Mouse (Mus musculus): ENCODE results near the gene Zfp414. TPM values are rescaled to one million over a fixed set of nuclear protein-coding genes. Genes with fewer than 3 reads are reported as not detected.

Gene Zfp414
- polyA plus RNA-seq, 1 experiment from 2014 or later: 40.7 TPM

DNA sequence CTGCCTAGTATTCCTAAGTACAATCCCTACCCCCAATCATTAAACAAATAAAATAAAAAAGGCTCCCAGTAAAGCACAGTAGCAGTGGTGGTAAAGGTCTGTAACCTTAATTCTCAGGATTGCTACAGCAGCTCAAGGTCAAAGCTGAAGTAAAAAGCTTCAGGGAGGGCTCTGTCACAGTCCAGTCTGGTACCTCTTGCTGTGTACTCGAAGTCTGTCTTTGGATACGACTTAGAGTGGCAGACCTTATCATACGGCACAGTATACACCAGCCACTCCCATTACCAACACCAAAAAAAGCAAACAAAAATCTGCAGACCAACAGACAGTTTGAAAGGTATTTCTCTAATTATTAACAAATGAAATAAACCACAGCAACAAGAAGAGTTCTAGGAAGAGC, 37.9 kb downstream of the Zfp414 start:
- 95% methylated on average over 3 of the region's 3 CpGs for WGBS
- Histone ChIP-seq H3K4me2 (no peak overlapping the region), H3K4me3 (replicated peaks) (no peak overlapping the region), H3K27me3 (no peaks in the 10 kb centered on the region), H3K36me3 (peaks cover 64% of the 10 kb centered on the region), H3K9ac (replicated peaks) (no peak overlapping the region), H3K27ac (no peak overlapping the region), H3K4me1 (replicated peaks) (no peaks in the 10 kb centered on the region), H3K9me3 (no peaks in the 10 kb centered on the region)
- no peak for ATAC-seq (ENCODE audit: insufficient number of reproducible peaks, insufficient read depth, low FRiP score, low TSS enrichment, low read depth)

DNA sequence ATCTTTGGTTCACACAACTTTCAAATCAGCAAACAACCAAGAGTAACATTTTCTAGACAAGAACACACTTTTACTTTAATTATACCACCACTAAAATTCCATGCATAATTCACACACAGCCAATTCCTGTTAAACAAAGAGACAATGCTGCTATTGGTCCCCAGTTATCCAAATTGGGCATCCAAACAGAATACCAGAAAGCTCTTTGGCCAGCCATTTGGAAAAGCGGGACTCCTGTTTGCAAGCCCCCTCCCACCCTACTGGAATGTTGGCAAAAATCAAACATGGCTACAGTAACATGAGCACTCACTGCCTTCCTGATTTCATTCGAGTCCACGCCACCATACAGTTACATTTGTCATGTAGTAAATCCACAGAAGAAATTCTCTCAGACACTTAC, 40.8 kb downstream of the Zfp414 start:
- no peak overlapping the region for H3K4me2 ChIP-seq
- no peaks in the 10 kb centered on the region for H3K9me3 ChIP-seq
- no peak overlapping the region for H3K4me3 ChIP-seq (replicated peaks)
- H3K4me1 ChIP-seq (replicated peaks): no peaks in the 10 kb centered on the region
- H3K36me3 ChIP-seq: peaks cover 54% of the 10 kb centered on the region
- ATAC-seq (ENCODE audit: insufficient number of reproducible peaks, insufficient read depth, low FRiP score, low TSS enrichment, low read depth): no peak
- WGBS: 89% methylated on average over 3 of the region's 3 CpGs
- no peak overlapping the region for H3K9ac ChIP-seq (replicated peaks)
- H3K27ac ChIP-seq: no peak overlapping the region
- no peaks in the 10 kb centered on the region for H3K27me3 ChIP-seq

DNA sequence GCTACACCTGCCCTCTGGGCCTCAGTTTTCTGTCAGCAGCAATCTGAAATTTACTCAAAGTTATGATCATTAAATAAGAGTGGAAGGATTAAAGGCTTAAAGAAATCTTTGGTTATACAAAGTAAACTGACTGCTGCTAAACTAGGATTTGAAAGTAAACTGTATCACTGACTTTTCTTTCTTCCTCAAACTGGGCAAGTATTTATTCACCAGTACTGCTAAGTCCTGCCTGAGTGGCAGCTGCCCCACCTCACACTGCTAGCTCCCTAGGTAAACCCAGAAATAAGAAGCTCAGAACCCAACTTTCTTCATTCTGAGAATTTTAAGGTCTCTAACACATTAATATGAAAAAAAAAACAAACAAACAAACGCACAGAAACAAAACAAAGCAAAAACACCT, 44.9 kb downstream of the Zfp414 start:
- Histone ChIP-seq H3K9me3 (no peaks in the 10 kb centered on the region), H3K9ac (replicated peaks) (no peak overlapping the region), H3K27ac (no peak overlapping the region), H3K27me3 (no peaks in the 10 kb centered on the region), H3K36me3 (peaks cover 47% of the 10 kb centered on the region), H3K4me2 (no peak overlapping the region), H3K4me3 (replicated peaks) (no peak overlapping the region), H3K4me1 (replicated peaks) (peaks cover 11% of the 10 kb centered on the region)
- no peak for ATAC-seq (ENCODE audit: insufficient number of reproducible peaks, insufficient read depth, low FRiP score, low TSS enrichment, low read depth)
- WGBS: 76% methylated on average over 1 of the region's 1 CpGs

DNA sequence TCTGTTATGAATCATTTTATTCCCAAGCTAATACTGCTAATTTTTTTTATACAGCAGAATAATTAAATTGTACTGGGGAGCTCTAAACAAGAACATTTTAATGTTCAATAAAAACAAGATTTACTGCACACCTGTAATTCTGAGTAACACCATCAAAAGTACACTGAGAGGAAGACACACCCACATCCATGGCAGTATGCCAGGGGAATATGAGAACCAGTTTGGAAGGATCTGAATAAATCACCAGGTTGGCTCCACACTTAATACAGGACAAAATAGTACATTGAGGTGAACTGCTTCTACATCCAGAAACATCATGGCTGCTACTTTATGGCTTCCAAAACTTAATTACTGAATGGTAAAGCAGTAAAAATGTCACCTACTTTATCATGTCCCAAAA, 46.6 kb downstream of the Zfp414 start:
- Histone ChIP-seq H3K27me3 (no peaks in the 10 kb centered on the region), H3K36me3 (peaks cover 42% of the 10 kb centered on the region), H3K4me3 (replicated peaks) (no peak overlapping the region), H3K4me2 (no peak overlapping the region), H3K9me3 (no peaks in the 10 kb centered on the region), H3K9ac (replicated peaks) (no peak overlapping the region), H3K27ac (no peak overlapping the region), H3K4me1 (replicated peaks) (peaks cover 16% of the 10 kb centered on the region)
- no peak for ATAC-seq (ENCODE audit: insufficient number of reproducible peaks, insufficient read depth, low FRiP score, low TSS enrichment, low read depth)

DNA sequence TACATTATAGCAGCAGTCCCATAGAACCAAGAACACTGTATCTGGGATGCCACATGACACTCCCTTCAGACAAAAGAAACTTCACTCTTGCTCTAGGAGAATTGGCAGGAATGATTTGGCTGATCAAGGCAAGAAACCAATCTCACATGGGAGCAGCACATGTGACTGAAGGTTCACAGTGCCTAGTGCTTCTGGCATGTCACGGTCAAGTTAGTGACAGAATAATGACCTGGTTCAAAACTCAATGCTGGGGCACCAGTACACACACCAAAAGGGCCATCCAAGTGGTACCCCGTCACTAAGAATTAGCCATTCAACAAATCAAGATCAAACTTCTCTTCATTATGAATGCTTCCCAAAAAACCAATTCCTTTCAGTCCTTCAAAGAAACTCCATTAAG, 47.2 kb downstream of the Zfp414 start:
- H3K4me2 ChIP-seq: no peak overlapping the region
- H3K36me3 ChIP-seq: peaks cover 42% of the 10 kb centered on the region

DNA sequence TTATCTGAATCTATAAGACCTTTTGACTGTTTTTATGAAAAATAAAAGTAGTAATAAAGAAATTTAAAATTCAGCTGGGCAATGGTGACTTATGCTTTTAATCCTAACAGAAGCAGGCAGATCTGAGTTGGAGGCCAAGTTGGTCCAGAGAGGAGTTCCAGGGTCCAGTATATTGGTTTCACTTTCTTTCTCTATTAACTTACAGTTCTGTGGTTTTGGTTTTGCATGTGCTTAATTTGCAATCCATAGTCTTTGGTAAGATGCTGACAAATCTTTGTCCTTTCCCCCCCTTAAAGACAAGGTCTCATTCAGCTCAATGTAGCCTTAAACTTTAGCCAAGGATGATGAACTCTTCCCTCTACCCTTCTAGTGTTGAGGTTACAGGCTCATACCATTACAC, 49.9 kb downstream of the Zfp414 start:
- Histone ChIP-seq H3K4me1 (replicated peaks) (peaks cover 47% of the 10 kb centered on the region), H3K4me3 (replicated peaks) (no peak overlapping the region), H3K36me3 (peaks cover 48% of the 10 kb centered on the region), H3K9ac (replicated peaks) (no peak overlapping the region), H3K27me3 (no peaks in the 10 kb centered on the region), H3K27ac (no peak overlapping the region), H3K9me3 (no peaks in the 10 kb centered on the region), H3K4me2 (no peak overlapping the region)
- no peak for ATAC-seq (ENCODE audit: insufficient number of reproducible peaks, insufficient read depth, low FRiP score, low TSS enrichment, low read depth)

More for the DNA sequence above, 47.2 kb downstream of the Zfp414 start:
- Histone ChIP-seq H3K4me3 (replicated peaks) (no peak overlapping the region), H3K27me3 (no peaks in the 10 kb centered on the region), H3K27ac (no peak overlapping the region), H3K9me3 (no peaks in the 10 kb centered on the region), H3K9ac (replicated peaks) (no peak overlapping the region), H3K4me1 (replicated peaks) (peaks cover 22% of the 10 kb centered on the region)
- no peak for ATAC-seq (ENCODE audit: insufficient number of reproducible peaks, insufficient read depth, low FRiP score, low TSS enrichment, low read depth)
- WGBS: 97% methylated on average over 2 of the region's 2 CpGs

Other genes with a start within 250 kb of the Zfp414 start
- gene Zfp101, start 234.4 kb upstream of the Zfp414 start, polyA plus RNA-seq (2016; fragmentation: Nextera tagmentation; extraction: Ambion mirVana): 23.6 and 27.0 TPM in 2 replicates
- gene Actl9, start 196.2 kb upstream of the Zfp414 start, polyA plus RNA-seq (2016; fragmentation: Nextera tagmentation; extraction: Ambion mirVana): not detected in 2 replicates
- 107 and 125 TPM in 2 replicates for gene Adamts10, start 104.9 kb upstream of the Zfp414 start, polyA plus RNA-seq (2016; fragmentation: Nextera tagmentation; extraction: Ambion mirVana)
- 1.9 and 2.3 TPM in 2 replicates for gene Myo1f, start 73.4 kb upstream of the Zfp414 start, polyA plus RNA-seq (2016; fragmentation: Nextera tagmentation; extraction: Ambion mirVana)
- 0.55 and 0.56 TPM in 2 replicates for gene Pram1, start 9.0 kb downstream of the Zfp414 start, polyA plus RNA-seq (2016; fragmentation: Nextera tagmentation; extraction: Ambion mirVana)
- gene Hnrnpm, start 57.8 kb downstream of the Zfp414 start, polyA plus RNA-seq (2016; fragmentation: Nextera tagmentation; extraction: Ambion mirVana): 477 and 517 TPM in 2 replicates
- gene March2, start 89.6 kb downstream of the Zfp414 start, polyA plus RNA-seq (2016; fragmentation: Nextera tagmentation; extraction: Ambion mirVana): 39.1 and 39.4 TPM in 2 replicates
- 335 and 351 TPM in 2 replicates for gene Rab11b, start 131.4 kb downstream of the Zfp414 start, polyA plus RNA-seq (2016; fragmentation: Nextera tagmentation; extraction: Ambion mirVana)
- 43.2 and 43.7 TPM in 2 replicates for gene Angptl4, start 152.7 kb downstream of the Zfp414 start, polyA plus RNA-seq (2016; fragmentation: Nextera tagmentation; extraction: Ambion mirVana)
- gene Kank3, start 181.4 kb downstream of the Zfp414 start, polyA plus RNA-seq (2016; fragmentation: Nextera tagmentation; extraction: Ambion mirVana): 28.1 and 28.7 TPM in 2 replicates
- 1,001 and 1,020 TPM in 2 replicates for gene Rps28, start 195.5 kb downstream of the Zfp414 start, polyA plus RNA-seq (2016; fragmentation: Nextera tagmentation; extraction: Ambion mirVana)
- gene Ndufa7, start 195.5 kb downstream of the Zfp414 start, polyA plus RNA-seq (2016; fragmentation: Nextera tagmentation; extraction: Ambion mirVana): 458 and 462 TPM in 2 replicates
- 66.4 and 73.9 TPM in 2 replicates for gene Cd320, start 214.0 kb downstream of the Zfp414 start, polyA plus RNA-seq (2016; fragmentation: Nextera tagmentation; extraction: Ambion mirVana)
- not detected in 2 replicates for gene Gm7029, start 244.7 kb downstream of the Zfp414 start, polyA plus RNA-seq (2016; fragmentation: Nextera tagmentation; extraction: Ambion mirVana)